Mouse (Mus musculus): ENCODE data around the gene Gm9747.

Gene Gm9747

DNA sequence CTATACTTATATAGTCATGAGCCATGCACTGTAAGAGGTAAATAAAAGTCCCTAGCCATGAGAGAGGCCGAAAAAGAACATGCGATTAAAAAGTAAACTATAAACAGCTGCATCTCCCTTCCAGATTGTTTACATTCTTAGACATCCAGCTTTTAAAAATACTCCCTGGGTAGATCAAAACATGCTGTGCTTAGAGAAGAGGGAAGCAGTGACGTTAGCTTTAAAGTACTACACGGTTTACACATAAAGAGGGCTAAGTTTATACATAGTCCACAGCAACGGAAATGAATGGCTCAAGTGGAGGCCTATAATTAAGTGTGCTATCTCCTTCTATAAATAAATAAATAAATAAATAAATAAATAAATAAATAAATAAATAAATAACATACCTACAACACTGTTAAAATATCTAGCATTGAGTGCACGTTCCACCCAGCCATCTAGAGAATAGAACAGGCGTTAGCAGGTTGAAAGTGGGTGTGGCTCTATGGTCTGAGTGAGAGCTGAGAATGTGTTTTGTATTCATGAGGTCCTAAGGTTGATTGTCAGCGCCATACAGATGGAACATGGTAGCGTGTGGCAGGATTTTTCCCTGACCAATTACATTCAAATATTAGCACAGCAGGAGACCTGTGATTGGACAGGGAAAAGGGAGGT, 21.0 kb downstream of the Gm9747 start:
- DNase-seq (ENCODE audit: low read depth, low spot score) = no peak

DNA sequence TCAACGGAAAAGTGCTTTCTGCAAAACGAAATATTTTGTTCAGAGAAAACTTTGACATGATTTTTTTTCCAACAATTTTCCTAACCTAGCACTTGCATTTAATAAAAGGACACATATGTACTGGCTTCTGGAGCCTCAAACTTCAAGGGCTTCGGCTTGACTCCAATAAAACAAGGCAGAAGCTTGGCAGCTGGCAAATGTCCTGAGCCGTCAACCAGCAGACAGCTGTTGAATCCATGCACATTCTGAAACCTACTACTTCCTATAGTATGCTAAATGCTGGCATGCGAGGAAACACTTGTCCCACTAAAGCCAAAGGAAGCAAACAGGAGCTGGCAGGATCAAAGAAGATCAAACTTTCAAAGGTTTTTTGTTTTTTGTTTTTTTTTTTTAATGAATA, 24.5 kb downstream of the Gm9747 start:
- DNase-seq (ENCODE audit: low read depth, low spot score) = no peak

DNA sequence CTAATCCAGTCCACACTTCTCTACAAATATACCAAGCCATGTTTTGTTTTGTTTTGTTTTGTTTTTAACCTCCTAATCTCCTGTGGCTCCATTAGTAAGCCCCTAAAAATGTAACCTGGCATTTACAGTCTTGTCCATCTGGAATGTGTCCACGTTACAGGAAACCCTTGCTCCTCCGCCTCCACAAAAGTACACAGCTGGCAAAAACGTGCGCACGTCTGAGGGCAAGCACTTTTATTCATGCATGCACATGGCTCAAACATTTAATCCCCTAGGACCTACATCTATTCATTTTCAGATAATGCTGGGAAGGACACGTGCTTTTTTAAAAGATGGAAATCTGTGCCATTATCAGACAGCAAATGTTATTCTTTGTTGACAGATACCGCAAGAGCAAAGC, 25.4 kb downstream of the Gm9747 start:
- DNase-seq (ENCODE audit: low read depth, low spot score) = no peak

DNA sequence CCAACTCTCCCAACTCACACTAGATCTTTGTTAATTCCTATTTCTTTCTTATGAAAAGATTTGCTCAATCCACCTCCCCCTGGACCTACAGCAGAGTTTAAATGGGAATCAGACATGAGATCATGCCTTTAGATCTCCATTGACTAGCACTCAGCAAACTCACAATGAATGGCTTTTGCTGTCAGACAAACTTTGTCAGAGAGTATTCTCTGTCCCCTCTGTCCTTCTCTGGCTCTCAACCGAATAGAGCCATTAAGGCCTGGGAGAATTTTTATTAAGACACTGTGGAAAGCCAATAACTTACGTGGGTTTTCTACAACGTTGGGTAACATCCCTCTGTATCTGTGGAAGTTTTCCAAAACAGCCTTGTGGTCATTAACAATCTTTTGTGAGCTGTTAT, 27.1 kb downstream of the Gm9747 start:
- no peak for DNase-seq (ENCODE audit: low read depth, low spot score)

DNA sequence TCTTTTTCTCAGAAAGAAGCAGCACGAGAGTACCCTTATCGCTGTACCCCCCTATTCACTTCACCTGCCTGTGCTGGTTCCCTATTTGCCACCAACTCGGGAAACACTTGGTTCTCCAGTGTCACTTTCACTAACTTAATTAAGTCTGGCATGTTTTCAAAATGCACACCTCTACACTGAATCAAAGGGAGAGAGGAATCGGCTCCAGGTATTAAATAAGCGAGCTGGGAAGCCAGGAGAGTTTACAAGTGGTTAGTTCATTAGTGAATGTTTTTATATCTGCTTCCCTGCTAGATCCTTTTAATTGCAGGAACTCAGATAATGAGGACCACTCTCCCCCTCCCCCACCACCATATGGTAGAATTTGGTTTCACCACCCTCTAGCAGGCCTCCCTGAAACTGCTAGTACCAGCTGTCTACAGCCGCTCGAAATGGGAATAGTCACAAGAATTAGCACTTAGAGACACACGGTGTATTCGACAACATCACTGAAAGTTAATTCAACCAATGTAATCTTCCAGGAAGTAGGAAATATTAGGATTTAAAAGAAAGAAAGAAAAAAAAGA, 28.2 kb downstream of the Gm9747 start:
- no peak for DNase-seq (ENCODE audit: low read depth, low spot score)

DNA sequence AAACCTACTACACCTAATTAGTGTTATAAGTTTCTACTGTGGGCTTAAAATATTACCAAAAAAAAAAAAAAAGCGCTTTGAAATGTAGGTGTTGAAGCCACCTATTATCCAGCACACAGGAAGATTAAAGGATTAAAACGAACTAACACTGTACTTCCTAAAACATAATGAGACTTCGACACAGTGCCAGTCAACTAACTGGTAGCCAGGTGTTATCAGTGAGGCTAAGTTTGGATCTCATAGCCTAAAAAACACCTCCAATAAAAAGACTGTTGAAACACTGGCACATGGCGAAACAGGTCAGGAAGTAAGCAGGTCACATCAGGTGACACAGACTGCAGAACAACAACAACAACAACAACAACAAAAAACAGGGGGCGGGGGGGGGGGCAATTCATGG, 28.7 kb downstream of the Gm9747 start:
- no peak for DNase-seq (ENCODE audit: low read depth, low spot score)

DNA sequence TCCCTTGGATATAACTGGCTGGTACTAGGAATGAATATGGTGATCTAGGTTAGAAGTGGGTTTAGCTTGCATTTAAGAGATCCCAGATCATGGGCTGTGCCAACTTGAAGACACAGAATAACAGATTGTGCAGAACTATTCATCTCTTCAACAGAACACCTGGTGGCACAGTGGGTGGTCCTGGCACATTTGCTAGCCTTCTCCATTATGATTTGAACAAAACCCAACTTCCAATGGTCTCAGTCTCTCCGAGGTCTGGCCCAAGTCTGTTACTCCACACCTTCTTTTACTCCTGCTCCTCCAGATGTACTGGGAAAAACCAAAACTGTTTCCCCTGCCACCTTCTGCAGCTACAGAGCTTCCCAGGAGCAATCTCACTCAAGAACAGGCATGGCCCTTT, 29.4 kb downstream of the Gm9747 start:
- no peak for DNase-seq (ENCODE audit: low read depth, low spot score)

DNA sequence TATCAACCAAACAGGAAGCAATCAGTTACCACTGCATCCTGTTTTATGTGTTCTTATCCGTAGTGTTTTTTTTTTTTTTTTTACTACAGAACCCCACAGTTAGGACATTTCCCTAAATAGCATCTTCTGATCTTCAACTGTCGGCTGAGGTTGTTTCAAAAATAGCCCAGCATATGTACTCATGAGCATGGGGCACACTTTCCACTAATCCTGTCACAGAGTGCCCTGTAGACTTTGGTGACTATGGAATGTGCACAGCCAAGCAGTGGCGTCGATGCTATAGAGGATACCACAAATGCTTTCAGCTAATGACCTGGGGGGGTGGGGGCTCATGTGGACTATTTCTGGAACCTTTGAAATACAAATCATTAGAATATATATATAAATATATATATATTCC, 34.6 kb downstream of the Gm9747 start:
- no peak for DNase-seq (ENCODE audit: low read depth, low spot score)

DNA sequence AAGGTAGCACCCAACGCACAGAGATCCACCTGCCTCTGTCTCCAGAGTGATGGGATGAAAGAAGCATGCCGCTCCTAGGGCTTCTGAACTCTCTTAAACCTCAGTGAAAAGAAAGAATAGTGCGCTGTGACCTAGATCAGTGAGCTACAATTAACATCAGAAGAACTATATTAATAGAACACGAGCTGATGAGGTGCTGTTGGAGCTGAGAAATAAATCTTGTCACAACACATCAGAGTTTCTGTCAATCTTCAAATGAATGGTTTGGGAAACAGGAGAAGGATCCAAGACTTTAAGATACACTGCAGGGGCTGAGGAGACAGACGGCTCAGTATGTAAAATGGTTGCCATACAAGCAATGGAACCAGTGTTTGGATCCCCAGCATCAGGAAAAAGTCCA, 39.3 kb downstream of the Gm9747 start:
- DNase-seq (ENCODE audit: low read depth, low spot score) = no peak

DNA sequence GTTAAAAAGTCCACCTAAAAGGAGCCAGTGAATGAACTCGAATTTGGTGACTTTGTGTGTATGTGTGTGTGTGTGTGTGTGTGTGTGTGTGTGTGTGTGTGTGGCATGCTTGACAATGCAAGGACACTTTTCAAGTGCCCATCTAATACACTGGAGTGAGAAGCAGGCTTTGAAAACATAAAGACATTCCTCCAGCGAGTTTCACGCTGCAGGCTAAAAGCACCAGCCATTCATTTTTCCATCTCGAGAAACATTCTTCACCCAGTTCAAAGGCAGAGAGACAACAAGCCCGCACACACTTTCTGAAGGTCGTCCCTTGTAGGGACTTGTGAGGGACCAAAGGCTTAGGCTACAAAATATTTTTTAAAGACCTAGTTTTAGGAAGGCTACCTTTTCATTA, 40.6 kb downstream of the Gm9747 start:
- no peak for DNase-seq (ENCODE audit: low read depth, low spot score)

DNA sequence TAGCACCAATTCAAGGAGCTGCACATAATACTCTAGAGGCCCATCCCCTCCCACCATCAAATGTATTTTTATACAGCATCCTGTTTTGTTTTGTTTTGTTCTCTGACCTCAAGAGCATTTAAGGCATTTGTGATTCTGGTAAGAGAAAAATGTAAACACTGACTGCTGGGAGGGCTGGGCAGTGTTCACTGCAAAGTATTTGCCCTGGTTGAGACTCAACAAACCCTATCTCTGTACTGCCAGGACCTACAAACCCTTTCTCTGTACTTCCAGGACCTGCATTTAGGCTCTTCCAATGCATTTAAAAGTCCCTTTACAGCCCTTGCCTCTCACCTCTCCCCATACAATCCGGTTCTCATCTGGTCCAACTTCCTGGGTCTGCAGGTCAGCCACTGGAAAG, 41.4 kb downstream of the Gm9747 start:
- DNase-seq (ENCODE audit: low read depth, low spot score) = no peak

DNA sequence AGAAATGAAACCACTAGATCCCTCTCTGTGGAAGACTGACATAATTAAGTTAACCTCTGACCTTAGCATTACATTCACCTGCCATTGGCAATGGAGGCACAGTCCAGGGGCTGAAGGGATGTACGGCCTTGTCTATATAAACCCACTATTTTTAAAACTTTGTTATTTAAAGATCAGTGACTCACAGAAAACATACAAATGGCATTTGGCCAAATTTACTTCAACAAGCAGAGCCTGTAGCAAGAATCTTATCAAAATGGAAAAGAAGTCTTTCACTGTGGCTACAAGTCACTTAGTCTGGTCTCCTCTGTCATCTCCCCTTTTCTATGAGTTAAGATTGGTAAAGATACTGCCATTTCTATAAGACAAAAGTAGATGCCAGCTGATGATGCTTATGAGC, 46.9 kb downstream of the Gm9747 start:
- no peak for DNase-seq (ENCODE audit: low read depth, low spot score)

DNA sequence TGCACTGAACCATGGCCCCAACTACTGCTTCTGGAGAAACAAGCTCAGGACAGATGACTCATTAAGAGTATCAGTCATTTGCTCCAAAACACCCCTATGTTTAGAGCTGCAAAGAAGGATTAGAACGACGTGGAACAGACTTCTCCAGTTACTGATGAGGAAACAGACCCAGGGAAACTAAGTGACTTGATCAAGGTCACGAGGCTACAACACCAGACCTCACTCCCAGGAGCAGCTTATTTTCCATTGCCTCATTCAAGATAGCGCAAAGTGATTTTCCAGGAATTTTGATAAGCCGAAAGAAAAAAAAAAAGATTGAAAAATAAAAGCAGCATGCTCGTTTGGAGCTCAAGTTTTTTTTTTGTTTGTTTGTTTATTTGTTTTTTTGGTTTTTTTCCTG, 48.9 kb downstream of the Gm9747 start:
- DNase-seq (ENCODE audit: low read depth, low spot score) = no peak

DNA sequence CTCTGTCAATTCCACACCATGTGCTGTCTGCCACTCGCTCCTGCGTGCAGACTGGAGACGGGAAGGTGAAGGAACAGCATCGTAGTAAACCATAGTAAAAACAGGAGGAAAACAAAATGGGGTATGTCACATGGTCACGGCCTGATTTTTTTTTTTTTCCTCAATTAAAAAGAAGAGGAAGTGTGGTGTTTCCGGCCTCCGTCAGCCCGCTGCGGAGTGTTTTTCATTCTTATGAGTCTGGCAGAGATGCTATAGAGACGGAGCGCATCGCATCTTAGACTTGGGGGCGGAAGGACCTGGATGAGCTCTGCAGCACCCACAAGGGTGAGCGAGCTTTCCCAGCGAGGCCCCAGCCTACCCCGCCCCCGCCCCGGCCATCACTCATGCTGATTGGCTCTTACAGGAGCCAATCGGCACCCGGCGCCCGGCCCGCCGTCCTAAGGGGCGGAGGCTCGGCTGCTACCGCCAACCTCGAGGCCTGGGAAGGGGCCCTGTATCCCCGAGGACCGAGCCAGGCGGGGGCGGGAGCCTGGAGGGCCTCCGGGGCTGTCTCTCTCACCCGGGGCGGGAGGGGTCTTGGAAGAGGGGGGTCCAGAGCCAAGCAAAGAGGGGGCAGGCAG, 50.2 kb downstream of the Gm9747 start:
- peak; percentile 52 for DNase-seq (ENCODE audit: low read depth, low spot score)

DNA sequence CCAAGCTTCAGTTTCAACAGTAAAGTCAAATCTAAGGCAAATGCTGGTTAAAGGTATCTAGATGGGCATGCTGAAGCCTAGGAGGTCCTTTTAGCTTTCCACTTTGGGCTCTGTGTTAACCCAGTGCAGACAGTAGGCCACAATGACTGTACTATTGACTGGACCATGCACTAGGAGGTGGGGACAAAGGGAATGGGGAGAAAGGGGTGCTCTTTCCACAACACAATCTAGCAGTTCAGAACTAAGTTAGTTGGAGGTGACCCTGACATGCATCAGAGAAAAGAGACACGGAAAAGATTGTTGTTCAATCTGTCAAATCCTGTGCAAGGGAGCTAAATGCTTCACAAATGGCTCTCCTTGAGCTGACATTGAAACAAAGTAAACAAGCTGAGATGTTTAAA, 51.0 kb downstream of the Gm9747 start:
- DNase-seq (ENCODE audit: low read depth, low spot score) = no peak

DNA sequence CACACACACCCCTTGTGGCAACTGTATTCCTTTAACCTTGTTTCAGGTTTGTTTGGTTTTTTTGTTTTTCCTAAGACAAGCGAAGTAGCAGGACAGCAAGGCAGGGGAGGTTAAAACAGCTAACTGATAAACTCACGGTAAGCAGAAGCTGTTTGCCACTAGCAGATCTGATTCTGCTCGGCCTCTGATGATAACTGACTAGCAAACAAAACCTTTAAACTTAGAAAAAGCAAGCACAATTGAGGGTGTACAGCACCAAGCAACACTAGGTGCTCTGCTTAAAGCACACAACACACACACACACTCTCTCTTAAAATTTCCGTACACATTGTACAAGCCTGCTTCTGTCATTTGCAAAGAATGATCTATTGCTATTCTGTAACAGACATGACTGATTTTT, 51.5 kb downstream of the Gm9747 start:
- DNase-seq (ENCODE audit: low read depth, low spot score) = no peak

Measured in c-Kit-negative CD71-positive TER-119-positive erythroid progenitor cells, embryonic 14.5 days (primary cell).